Mouse (Mus musculus) CD4-positive, CD25-positive, alpha-beta regulatory T cell (primary cell): ENCODE results near the gene Gm42417. TPM values are rescaled to one million over a fixed set of nuclear protein-coding genes. Genes with fewer than 3 reads are reported as not detected.

Source experiments
- polyA plus RNA-seq: library from polyadenylated mRNA; unstranded; fragments of 100-300 nt; shearing (Covaris generic); gene quantifications from one replicate; pipeline ENCODE4 v1.2.1, GENCODE M21; 2017

The Gm42417 gene
- 1.2 TPM for polyA plus RNA-seq

GRCm38 (mm10) chr1:36539186-36539585 is at the start of gene Gm42417:
Gene Gm42417, minus strand, starts transcription at chr1:36539429.

DNA sequence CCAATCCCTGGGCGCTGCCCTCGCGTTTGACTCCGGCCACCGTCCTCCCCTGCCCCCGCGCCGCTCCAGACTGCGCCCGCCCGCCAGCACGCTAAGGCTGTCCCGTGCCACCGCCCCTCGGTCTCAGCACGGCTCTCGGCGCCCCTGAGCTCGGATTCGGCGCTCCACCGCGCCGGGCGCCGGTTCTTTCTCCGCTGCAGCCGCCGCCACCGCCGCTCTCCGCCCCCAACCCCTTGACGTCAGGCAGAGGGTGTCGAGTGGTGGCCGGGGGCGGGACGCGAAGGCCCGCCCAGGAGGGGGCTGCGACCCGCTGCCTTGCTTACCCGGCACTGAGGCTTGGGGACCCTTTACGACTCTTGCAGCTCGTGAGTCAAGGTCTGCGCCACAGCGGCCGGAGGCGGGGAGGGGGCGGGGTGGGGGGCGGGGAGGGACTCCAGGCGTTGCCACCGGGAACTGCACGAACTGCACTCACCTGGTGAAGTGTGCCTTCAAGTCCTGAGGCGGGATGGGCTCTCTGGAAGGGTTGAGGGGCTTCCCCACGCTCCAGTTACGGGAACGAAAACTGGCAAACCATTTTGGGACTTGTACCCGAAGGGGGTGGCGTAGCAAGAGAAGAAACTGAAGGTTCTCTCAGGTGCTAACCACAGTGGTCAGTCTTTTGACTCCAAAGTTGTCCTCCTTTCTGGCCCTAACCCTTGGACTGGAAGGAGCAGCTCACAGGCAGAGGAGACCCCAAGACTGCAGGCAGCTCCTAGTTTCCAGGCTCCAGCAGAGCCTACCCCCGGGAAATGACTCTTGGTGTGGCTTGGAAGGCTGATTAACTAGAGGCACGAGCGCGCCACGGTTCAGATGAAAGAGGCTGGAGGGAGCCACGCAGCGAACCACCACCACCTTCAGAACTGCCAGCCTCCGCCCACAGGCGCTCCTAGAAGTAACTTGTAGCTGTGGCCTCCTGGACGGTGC is 19.1 kb upstream of the Gm42417 start, which contains the start of gene Sema4c:
TSS of gene Sema4c (minus strand) at position 319 of the 963 bp plus-strand sequence.

GRCm38 (mm10) chr1:36546888-36547471 is 7.8 kb upstream of the Gm42417 start, which contains the start of gene Ankrd39:
Gene Ankrd39, minus strand, starts transcription at chr1:36547445.

DNA sequence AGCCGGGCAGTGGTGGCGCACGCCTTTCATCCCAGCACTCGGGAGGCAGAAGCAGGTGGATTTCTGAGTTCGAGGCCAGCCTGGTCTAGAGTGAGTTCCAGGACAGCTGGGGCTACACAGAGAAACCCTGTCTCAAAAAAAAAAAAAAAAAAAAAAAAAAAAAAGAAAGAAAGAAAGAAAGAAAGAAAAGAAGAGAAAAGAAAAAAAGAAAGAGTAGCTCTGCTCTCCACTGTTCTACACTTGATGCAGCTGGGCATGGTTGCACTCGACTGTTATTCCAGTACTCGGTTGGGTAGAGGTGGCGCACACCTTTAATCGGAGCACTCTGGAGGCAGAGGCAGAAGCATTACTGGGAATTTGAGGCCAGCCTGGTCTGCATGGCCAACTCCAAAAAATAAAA is 2.4 kb downstream of the Gm42417 start, which contains the start of gene Ankrd23:
TSS of gene Ankrd23 (minus strand) at position 101 of the 400 bp plus-strand sequence.

DNA sequence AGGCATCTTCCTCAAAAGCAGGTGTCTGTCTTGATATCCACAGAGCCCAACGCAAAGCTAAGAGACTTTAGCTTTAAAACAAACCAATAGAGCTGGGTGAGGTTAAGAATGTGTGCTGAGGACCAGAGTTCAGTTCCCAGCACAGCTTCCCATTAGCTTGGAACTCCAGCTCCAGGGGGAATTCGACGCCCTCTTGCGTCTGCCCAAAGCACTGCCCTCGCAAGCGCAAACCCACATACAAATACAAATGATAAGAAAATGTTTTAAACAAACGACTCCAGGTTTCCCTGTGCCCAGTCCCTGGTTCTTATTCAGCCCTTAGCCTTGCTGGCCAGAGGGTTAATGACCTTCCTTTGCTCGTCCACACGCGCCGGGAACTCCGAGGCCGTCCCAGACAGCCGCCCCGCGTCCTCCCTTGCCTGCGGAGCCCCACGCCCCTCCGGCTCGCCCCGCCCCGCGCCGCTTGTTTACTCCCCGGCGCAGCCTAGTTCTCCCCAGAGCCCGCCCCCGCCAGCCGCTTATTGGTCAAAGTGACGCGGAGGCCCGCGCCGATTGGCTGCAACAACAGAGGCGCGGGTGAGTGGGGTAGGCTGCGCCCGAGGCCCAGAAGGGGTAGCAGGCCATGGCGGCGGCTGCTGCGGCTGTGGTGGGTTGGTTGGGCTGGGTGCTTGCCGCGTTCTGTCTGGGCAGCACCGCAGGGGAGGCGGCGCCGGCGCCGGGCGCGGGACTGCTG is 27.8 kb downstream of the Gm42417 start, which contains the start of gene Cnnm3:
TSS of gene Cnnm3 (plus strand) at position 579 of the 733 bp plus-strand sequence.

Other genes with a start within 250 kb of the Gm42417 start
- 116 TPM for gene Arid5a, start 231.7 kb downstream of the Gm42417 start, polyA plus RNA-seq
- gene Kansl3, start 170.2 kb downstream of the Gm42417 start, polyA plus RNA-seq, result 64.5 TPM
- gene Fer1l5, start 167.1 kb downstream of the Gm42417 start, polyA plus RNA-seq, result 1.3 TPM
- 24.1 TPM for gene Lman2l, start 94.2 kb downstream of the Gm42417 start, polyA plus RNA-seq
- 2.1 TPM for gene Cnnm4, start 67.8 kb downstream of the Gm42417 start, polyA plus RNA-seq
- gene Cnnm3, start 27.6 kb downstream of the Gm42417 start, polyA plus RNA-seq, result 39.8 TPM
- 35.1 TPM for gene Ankrd23, start 2.5 kb downstream of the Gm42417 start, polyA plus RNA-seq
- gene Ankrd39, start 8.0 kb upstream of the Gm42417 start, polyA plus RNA-seq, result 40.6 TPM
- 0.39 TPM for gene Sema4c, start 18.9 kb upstream of the Gm42417 start, polyA plus RNA-seq
- gene Fam178b, start 143.8 kb upstream of the Gm42417 start, polyA plus RNA-seq, result not detected
- 473 TPM for gene Cox5b, start 152.0 kb upstream of the Gm42417 start, polyA plus RNA-seq
- not detected for gene 4933424G06Rik, start 170.7 kb upstream of the Gm42417 start, polyA plus RNA-seq
- gene Actr1b, start 175.0 kb upstream of the Gm42417 start, polyA plus RNA-seq, result 66.2 TPM
- gene Zap70, start 222.4 kb upstream of the Gm42417 start, polyA plus RNA-seq, result 213 TPM